Mouse (Mus musculus) forebrain, postnatal 0 days (tissue): ENCODE data around the gene C1ql4. TPM values are rescaled to one million over a fixed set of nuclear protein-coding genes. Genes with fewer than 3 reads are reported as not detected.

Experiments
- ATAC-seq: fragments of 200-750 bp; cut with Nextera tagmentation; 2 replicates; pipeline ENCODE4 v1.8.0; 2017; ENCODE audit warnings: mild to moderate bottlenecking, moderate library complexity
- DNase-seq: peaks from one replicate; pipeline ENCODE4 v3.0.0-alpha.2; 2015
- H3K27ac ChIP-seq: fragments of 300-500 bp; sonication (generic); 2 replicates; pipeline ENCODE4 v1.5.1; 2014; ENCODE audit warnings: low read depth, mild to moderate bottlenecking, antibody characterized with exemption, low read length, moderate library complexity, mixed read lengths
- H3K27me3 ChIP-seq: fragments of 300-500 bp; sonication (generic); 2 replicates; pipeline ENCODE4 v1.6.1; 2014; ENCODE audit warnings: mild to moderate bottlenecking, low read length, mixed read lengths; ENCODE audit not compliant: insufficient read depth
- H3K36me3 ChIP-seq: fragments of 300-500 bp; sonication (generic); 2 replicates; pipeline ENCODE4 v1.6.1; 2014; ENCODE audit warnings: mild to moderate bottlenecking, moderate library complexity; ENCODE audit not compliant: insufficient read depth
- H3K4me1 ChIP-seq: fragments of 300-500 bp; sonication (generic); 2 replicates; pipeline ENCODE4 v1.6.1; 2014; ENCODE audit warnings: antibody characterized with exemption; ENCODE audit not compliant: insufficient read depth
- H3K4me2 ChIP-seq: fragments of 300-500 bp; sonication (generic); 2 replicates; pipeline ENCODE4 v1.6.1; 2014; ENCODE audit warnings: low read depth, mild to moderate bottlenecking, moderate library complexity
- H3K4me3 ChIP-seq: fragments of 300-500 bp; sonication (generic); 2 replicates; pipeline ENCODE4 v1.5.1; 2014; ENCODE audit warnings: low read depth, low read length, mixed read lengths
- H3K9ac ChIP-seq: fragments of 300-500 bp; sonication (generic); 2 replicates; pipeline ENCODE4 v1.6.1; 2014; ENCODE audit warnings: mild to moderate bottlenecking
- H3K9me3 ChIP-seq: fragments of 300-500 bp; sonication (generic); 2 replicates; pipeline ENCODE4 v1.6.1; 2016; ENCODE audit warnings: low read length
- CTCF ChIP-seq: sonication (generic); IDR thresholded peaks from 2 replicates; pipeline ENCODE4 v1.5.1; 2016; ENCODE audit warnings: antibody characterized with exemption, control low read depth, low read depth
- WGBS: fragments of 180-500 bp; shearing (Covaris S2); extraction: QIAGEN DNeasy Blood & Tissue Kit; methylation state at CpG from one replicate; pipeline ENCODE4 v1.1.7; 2014; 5-methylcytosine and 5-hydroxymethylcytosine counted together
- polyA plus RNA-seq: library from polyadenylated mRNA; unstranded; fragments of >200 nt; fragmentation: Nextera tagmentation; extraction: Ambion mirVana; gene quantifications from 2 replicates; pipeline ENCODE4 v1.2.1, GENCODE M21; 2015
- total RNA-seq: library from RNA; depleted of rRNA; stranded (reverse); fragments of >200 nt; gene quantifications from 2 replicates; pipeline ENCODE4 v1.2.3, GENCODE M21; 2014; rRNA removed

C1ql4 gene
- total RNA-seq (0.23 and 0.48 TPM in 2 replicates), polyA plus RNA-seq (0.40 TPM in 1 of 2 replicates, not detected in the other)

DNA sequence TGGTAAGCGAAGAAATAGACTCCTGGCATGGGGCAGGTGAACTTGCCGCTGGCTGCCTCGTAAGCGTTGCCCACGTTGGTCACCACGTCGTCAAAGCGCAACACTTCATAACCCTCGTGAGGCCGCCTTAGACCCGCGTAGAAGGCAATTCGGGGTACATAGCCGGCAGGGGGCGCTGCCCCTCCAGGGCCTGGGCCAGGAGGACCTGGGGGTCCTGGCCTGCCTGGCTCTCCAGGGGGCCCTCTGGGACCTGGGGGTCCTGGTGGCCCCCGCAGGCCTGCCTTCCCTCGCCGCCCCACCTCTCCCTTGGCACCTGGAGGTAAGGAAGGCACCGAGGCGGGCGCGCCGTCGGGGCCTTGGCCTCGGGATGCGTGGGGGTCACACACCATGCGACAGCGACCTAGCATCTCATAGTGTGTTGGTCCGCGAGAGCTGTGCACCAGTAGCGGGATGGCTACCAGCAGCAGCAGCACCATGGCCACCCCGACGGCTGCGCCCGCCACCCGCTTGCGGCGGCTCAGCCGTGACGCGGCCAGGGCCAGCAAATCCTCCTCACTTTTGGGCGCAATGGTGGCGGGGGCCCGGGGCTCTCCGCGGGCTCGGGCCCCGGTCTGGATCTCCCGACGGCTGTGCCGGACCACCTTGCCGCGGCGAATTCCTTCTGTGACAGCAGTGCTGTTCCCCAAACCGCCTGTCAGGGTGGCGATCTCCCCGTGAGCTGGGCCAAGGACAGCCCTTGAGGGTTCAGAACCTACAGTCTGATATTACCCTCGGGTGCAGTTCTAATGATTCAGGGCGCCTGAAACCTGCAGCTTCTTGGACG is at the start of gene C1ql4:
C1ql4 (minus strand) TSS at position 565 of the 823 bp plus-strand sequence.
- WGBS: 8% methylated on average over 60 of the region's 60 CpGs
- Histone ChIP-seq H3K9me3 (no peaks in the 10 kb centered on the region), H3K27ac (no peak within 1 kb of the TSS), H3K36me3 (no peaks in the 10 kb centered on the region), H3K4me3 (peak within 1 kb of the TSS; percentile 26), H3K27me3 (peaks cover 63% of the 10 kb centered on the region), H3K4me2 (peak within 1 kb of the TSS; percentile 45), H3K9ac (no peak within 1 kb of the TSS), H3K4me1 (no peaks in the 10 kb centered on the region)
- DNase-seq: no peak
- peak; percentile 44 for TF ChIP-seq CTCF
- ATAC-seq: no peak

- DNase-seq: peak; percentile 5
- H3K9me3 ChIP-seq: no peaks in the 10 kb centered on the region
- WGBS: 62% methylated on average over 22 of the region's 22 CpGs
- no peak overlapping the region for H3K27ac ChIP-seq
- no peaks in the 10 kb centered on the region for H3K36me3 ChIP-seq
- no peak overlapping the region for H3K9ac ChIP-seq
- H3K4me1 ChIP-seq: peaks cover 11% of the 10 kb centered on the region
- TF ChIP-seq CTCF: no peak
- no peak overlapping the region for H3K4me2 ChIP-seq
- H3K4me3 ChIP-seq: no peak overlapping the region
- no peak for ATAC-seq
- no peaks in the 10 kb centered on the region for H3K27me3 ChIP-seq
These were observed 42.6 kb upstream of the C1ql4 start for GRCm38 (mm10) chr15:99129956-99130910.

DNA sequence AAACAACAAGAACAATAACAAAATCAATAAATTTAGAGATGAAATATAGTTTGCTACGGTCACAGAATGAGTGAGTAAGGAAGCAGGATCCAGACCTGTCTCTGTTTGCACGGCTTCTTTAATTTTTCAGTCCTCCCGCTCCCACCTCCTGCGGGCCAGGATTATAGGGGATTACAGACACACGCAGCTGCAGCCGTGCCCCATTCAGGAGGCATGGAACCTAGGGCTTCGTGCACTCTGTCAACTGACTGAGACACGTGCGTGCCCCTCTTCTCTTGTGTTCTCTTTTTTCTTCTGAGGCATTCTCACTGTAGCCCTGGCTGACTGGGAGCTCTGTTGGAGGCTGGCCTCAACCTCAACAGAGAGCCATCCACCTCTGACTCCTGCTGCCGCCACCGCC is 41.8 kb upstream of the C1ql4 start:
- no peak overlapping the region for H3K9ac ChIP-seq
- H3K4me1 ChIP-seq: peaks cover 11% of the 10 kb centered on the region
- no peaks in the 10 kb centered on the region for H3K9me3 ChIP-seq
- H3K4me2 ChIP-seq: no peak overlapping the region
- H3K27me3 ChIP-seq: no peaks in the 10 kb centered on the region
- no peaks in the 10 kb centered on the region for H3K36me3 ChIP-seq
- DNase-seq: no peak
- no peak for ATAC-seq
- 38% methylated on average over 11 of the region's 11 CpGs for WGBS
- H3K27ac ChIP-seq: no peak overlapping the region
- TF ChIP-seq CTCF: no peak
- H3K4me3 ChIP-seq: no peak overlapping the region

DNA sequence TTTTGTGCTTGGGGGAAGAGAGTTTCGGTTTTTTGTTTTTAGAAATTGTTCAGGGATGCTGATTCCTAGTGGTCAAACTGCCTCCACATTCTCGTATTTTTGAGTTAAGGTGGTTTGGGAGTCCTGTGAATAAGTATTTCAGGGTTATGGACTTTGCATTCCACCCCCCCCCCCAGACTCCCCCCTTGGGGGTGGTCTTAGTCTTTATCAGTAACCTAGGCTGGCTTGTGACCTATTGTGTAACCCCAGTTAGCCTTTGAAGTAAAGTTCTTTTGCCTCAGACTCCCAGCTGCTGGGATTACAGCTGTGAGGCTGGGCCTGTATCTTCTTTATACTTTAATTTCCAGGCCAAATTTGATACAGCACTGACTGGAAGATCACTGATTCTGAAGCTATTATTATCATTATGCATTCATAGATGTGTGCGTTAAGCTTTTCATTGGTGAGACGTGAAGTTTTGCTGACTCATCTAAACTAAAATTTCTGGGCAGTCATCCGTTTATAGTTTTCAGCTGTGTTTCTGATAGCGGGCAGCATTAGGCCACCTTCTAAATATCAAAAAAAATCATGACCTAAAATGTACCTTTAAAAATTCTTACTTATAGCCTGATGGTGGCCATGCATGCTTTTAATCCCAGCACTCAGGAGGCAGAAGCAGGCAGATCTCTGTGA is 40.4 kb upstream of the C1ql4 start:
- DNase-seq (no peak), ATAC-seq (no peak)
- WGBS: 52% methylated on average over 6 of the region's 6 CpGs

DNA sequence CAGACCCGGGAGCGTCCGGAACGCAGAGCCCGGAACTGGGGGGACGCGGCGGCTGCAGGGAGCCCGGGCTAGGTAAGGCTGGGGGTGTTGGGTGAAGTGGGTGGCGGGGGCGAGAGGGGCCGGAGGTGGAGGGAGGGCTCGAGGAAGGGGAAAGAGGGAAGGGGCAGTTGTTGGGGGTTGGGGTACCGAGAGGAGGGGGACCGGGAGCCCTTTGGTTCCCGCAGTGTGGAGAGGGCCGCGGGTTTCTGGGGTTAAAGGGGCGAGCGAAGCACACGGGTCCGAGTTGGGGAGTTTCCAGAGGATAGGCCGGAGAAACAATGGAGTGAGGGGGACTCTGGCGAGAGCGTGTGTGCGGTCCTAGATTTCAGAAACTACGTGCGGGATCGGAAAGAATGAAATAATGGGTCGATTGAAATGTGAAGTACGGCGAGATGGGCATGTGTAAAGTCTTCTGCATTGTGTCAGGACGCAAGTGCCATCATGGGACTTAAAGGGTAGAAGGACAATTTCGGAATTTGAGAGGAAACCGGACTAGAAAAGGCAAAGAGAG is 39.3 kb upstream of the C1ql4 start:
- Histone ChIP-seq H3K4me2 (peak overlapping the region; percentile 90), H3K36me3 (no peaks in the 10 kb centered on the region), H3K4me3 (peak overlapping the region; percentile 88), H3K9me3 (no peaks in the 10 kb centered on the region), H3K27me3 (no peaks in the 10 kb centered on the region), H3K9ac (peak overlapping the region; percentile 87), H3K27ac (peak overlapping the region; percentile 92), H3K4me1 (peaks cover 11% of the 10 kb centered on the region)
- no peak for TF ChIP-seq CTCF
- DNase-seq (peak; percentile 47), ATAC-seq (0 out of 2 replicates have a peak, but pooled peaks have one; percentile 1)
- WGBS: under 1% methylated on average over 33 of the region's 35 CpGs

More for the DNA sequence above, 40.4 kb upstream of the C1ql4 start:
- H3K4me3 ChIP-seq: peak overlapping the region; percentile 88
- no peak overlapping the region for H3K27ac ChIP-seq
- H3K4me2 ChIP-seq: peak overlapping the region; percentile 90
- H3K9me3 ChIP-seq: no peaks in the 10 kb centered on the region
- no peaks in the 10 kb centered on the region for H3K36me3 ChIP-seq
- TF ChIP-seq CTCF: no peak
- peaks cover 11% of the 10 kb centered on the region for H3K4me1 ChIP-seq
- H3K27me3 ChIP-seq: no peaks in the 10 kb centered on the region
- H3K9ac ChIP-seq: peak overlapping the region; percentile 87; the same call in 1 of the 2 replicates
